Mouse (Mus musculus): ENCODE data around the gene Panx1. TPM values are rescaled to one million over a fixed set of nuclear protein-coding genes. Genes with fewer than 3 reads are reported as not detected.

Panx1 gene
- total and polyA plus RNA-seq, 2 experiments from 2014 or later: 2.4 to 11.2 TPM

DNA sequence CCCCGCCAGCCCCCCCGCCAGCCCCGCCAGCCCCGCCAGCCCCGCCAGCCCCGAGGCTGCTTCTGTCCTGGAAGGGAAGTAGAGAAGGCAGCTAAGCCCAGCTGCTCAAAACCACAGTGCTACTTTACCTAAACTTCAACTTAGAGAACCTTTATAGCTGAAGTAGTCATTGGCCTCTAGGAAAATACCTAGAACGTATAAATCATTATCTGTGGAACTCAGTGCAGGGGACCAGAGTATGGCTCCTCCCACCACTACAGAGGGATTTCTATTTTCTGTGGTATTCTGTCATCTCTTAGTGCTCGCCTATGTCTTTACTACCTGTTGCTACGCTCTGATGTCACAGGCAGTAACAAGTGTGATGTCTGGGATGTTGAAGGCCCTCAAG is 41.0 kb downstream of the Panx1 start:
- H3K36me3 ChIP-seq (replicated peaks; ENCODE audit: control insufficient read depth, insufficient read depth, low read length): 0 out of 2 replicates have a peak, but pooled peaks cover 4% of the 10 kb centered on the region
- no peaks in the 10 kb centered on the region for H3K9me3 ChIP-seq (replicated peaks; ENCODE audit: control insufficient read depth, low read length)
- no peak overlapping the region for H3K27ac ChIP-seq (ENCODE audit: low read depth)
- no peak overlapping the region for H3K4me3 ChIP-seq (ENCODE audit: low read depth, low read length)
- no peak for TF ChIP-seq CTCF (IDR thresholded peaks at IDR 0.05; ENCODE audit: low read depth)
- TF ChIP-seq EP300 (IDR thresholded peaks at IDR 0.05; ENCODE audit: low read depth): no peak
- no peak overlapping the region for H3K9ac ChIP-seq (replicated peaks; ENCODE audit: low read depth, low read length)
- no peaks in the 10 kb centered on the region for H3K4me1 ChIP-seq (ENCODE audit: control insufficient read depth, insufficient read depth)
- no peaks in the 10 kb centered on the region for H3K27me3 ChIP-seq (ENCODE audit: control insufficient read depth, insufficient read depth, low read length)
- no peak for DNase-seq (ENCODE audit: low spot score)
- no peak overlapping the region for H3K4me2 ChIP-seq (ENCODE audit: low read depth, low read length)
- WGBS: 78% methylated on average over 9 of the region's 9 CpGs
- no peak for ATAC-seq (ENCODE audit: insufficient read depth, low read depth)

DNA sequence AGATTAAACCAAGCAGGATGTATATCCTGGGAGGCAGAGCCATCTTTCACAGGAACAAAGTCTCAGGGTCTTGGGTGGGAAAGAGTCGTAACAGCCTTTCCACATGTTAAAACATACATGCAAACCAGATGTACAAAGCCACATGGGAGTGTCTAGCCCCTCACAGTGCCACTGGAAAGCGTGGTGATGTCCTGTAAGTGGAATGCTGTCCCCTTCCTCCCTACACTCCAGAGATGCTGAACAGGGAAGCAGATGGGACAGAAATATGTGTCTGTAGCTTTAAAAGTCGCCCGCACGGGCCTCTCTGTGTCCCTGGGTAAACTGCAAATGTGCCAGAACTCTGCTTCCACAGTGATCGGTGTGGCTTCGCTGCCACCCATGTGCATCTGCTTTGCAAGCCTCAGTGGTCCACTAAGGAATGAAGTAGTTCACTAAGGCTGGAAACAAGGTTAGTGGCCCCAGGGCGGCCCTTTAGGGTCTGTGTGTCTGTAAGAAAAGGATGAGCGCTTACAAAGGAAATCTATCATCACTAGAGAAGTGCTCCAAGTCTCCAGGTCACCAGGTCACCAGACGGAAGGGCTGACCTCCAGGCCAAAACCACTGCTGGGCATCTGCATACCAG is 41.5 kb downstream of the Panx1 start:
- Histone ChIP-seq H3K4me1 (ENCODE audit: control insufficient read depth, insufficient read depth) (no peaks in the 10 kb centered on the region), H3K9me3 (replicated peaks; ENCODE audit: control insufficient read depth, low read length) (no peaks in the 10 kb centered on the region), H3K4me3 (ENCODE audit: low read depth, low read length) (no peak overlapping the region), H3K9ac (replicated peaks; ENCODE audit: low read depth, low read length) (no peak overlapping the region), H3K4me2 (ENCODE audit: low read depth, low read length) (no peak overlapping the region), H3K36me3 (replicated peaks; ENCODE audit: control insufficient read depth, insufficient read depth, low read length) (0 out of 2 replicates have a peak, but pooled peaks cover 4% of the 10 kb centered on the region), H3K27me3 (ENCODE audit: control insufficient read depth, insufficient read depth, low read length) (no peaks in the 10 kb centered on the region; the same call in 1 of the 2 replicates), H3K27ac (ENCODE audit: low read depth) (no peak overlapping the region)
- TF ChIP-seq EP300 (IDR thresholded peaks at IDR 0.05; ENCODE audit: low read depth): no peak
- DNase-seq (ENCODE audit: low spot score) (no peak), ATAC-seq (ENCODE audit: insufficient read depth, low read depth) (no peak)
- 59% methylated on average over 10 of the region's 10 CpGs for WGBS

DNA sequence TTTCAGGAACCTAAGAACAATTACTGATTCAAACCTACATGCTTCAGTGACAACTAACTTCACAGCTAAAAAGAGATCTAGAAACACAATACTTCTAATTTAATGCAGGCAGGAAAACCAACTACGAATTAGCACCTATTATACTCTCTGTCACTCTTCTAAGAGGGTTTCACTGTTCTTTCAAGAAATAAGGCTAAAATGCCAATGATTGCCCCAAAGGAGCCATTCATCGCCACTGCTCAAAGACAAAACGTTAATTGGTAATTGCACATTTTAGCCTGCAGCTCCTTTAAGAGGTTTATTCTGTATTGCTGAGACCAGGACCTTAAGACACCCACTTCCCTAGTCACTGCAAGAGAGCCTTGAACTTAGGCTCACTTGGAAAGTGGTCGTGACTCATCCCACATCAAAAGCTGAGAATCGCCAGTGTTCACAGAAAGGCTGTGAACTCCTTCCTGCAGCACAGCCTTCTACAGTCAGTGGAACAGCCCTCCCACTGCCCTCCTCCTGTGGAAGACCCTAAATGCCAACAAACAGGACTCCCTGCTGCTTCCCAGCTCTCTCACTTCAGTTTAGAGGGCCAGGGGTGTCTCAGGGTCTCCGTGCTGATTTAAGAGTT is 42.2 kb downstream of the Panx1 start:
- no peak for TF ChIP-seq CTCF (IDR thresholded peaks at IDR 0.05; ENCODE audit: low read depth)
- no peak for TF ChIP-seq EP300 (IDR thresholded peaks at IDR 0.05; ENCODE audit: low read depth)
- H3K9me3 ChIP-seq (replicated peaks; ENCODE audit: control insufficient read depth, low read length): no peaks in the 10 kb centered on the region
- 0 out of 2 replicates have a peak, but pooled peaks cover 4% of the 10 kb centered on the region for H3K36me3 ChIP-seq (replicated peaks; ENCODE audit: control insufficient read depth, insufficient read depth, low read length)
- H3K27me3 ChIP-seq (ENCODE audit: control insufficient read depth, insufficient read depth, low read length): peaks cover under 1% of the 10 kb centered on the region; the same call in 1 of the 2 replicates
- no peak overlapping the region for H3K4me3 ChIP-seq (ENCODE audit: low read depth, low read length)
- WGBS: 71% methylated on average over 6 of the region's 6 CpGs
- no peaks in the 10 kb centered on the region for H3K4me1 ChIP-seq (ENCODE audit: control insufficient read depth, insufficient read depth)
- DNase-seq (ENCODE audit: low spot score) (no peak), ATAC-seq (ENCODE audit: insufficient read depth, low read depth) (no peak)
- H3K9ac ChIP-seq (replicated peaks; ENCODE audit: low read depth, low read length): no peak overlapping the region
- no peak overlapping the region for H3K4me2 ChIP-seq (ENCODE audit: low read depth, low read length)
- H3K27ac ChIP-seq (ENCODE audit: low read depth): no peak overlapping the region

DNA sequence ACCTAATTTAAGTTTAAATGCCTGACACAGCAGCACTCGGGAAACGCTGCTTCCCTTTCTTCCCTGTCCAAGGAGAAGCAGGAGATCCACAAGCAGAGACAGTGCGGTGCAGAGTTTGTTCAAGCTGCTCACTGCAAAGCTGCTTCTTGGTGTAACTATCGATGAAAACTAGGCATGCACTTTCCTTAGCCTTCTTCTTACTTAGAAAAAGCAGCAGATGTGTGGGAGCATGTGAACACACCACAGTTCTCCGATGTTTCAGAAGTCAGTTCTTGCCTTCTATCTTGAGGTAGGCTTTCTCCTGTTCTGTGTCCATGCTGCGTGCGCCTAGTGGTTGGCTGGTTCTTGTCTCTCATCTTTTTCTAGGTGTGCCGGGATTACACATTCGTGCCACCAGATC is 46.5 kb downstream of the Panx1 start:
- no peak for ATAC-seq (ENCODE audit: insufficient read depth, low read depth)

DNA sequence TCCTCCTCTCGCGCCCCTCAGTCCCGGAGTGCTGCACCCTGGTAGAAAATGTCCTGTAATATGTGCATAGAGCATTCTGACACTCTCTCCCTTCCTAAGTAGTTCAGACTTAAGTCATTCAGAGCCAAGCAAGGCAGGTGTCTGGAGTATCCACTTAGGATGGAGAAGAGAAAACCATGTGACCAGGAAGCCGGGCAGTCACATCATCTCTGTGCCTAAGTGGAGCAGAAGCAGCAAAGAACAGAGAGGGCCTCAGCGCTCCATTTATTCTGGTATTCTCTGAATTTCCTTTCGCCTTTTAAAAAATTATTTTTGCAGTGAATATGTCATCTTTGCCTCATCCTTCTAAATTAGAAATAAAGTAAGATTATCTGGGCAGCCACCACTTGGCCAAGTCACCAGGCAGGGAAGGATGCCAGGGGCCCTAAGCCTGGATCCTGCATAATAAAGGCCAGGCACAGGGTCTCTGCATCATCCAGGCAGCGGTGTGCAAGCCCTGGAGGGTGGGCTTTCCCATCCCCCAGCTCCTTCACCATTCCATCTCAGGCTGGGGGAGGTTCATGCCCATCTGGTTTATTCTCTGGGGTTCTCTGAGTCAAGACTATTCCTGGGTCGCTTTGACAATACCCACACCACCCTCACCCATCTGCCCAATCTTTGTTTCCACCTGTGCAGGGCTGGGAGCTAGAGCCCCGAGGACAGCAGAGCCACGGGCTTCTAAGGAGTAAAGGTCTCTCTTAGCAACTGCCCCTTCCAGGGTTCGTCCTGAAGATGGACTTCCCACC is 47.8 kb downstream of the Panx1 start:
- Histone ChIP-seq H3K4me1 (ENCODE audit: control insufficient read depth, insufficient read depth) (no peaks in the 10 kb centered on the region), H3K27ac (ENCODE audit: low read depth) (no peak overlapping the region), H3K4me2 (ENCODE audit: low read depth, low read length) (no peak overlapping the region), H3K9me3 (replicated peaks; ENCODE audit: control insufficient read depth, low read length) (no peaks in the 10 kb centered on the region), H3K9ac (replicated peaks; ENCODE audit: low read depth, low read length) (no peak overlapping the region), H3K4me3 (ENCODE audit: low read depth, low read length) (no peak overlapping the region), H3K27me3 (ENCODE audit: control insufficient read depth, insufficient read depth, low read length) (peaks cover 7% of the 10 kb centered on the region; the same call in 1 of the 2 replicates), H3K36me3 (replicated peaks; ENCODE audit: control insufficient read depth, insufficient read depth, low read length) (no peaks in the 10 kb centered on the region)
- TF ChIP-seq EP300 (IDR thresholded peaks at IDR 0.05; ENCODE audit: low read depth) (no peak), CTCF (IDR thresholded peaks at IDR 0.05; ENCODE audit: low read depth) (no peak)
- DNase-seq (ENCODE audit: low spot score) (no peak), ATAC-seq (ENCODE audit: insufficient read depth, low read depth) (no peak)
- WGBS: 70% methylated on average over 11 of the region's 11 CpGs

More for the DNA sequence above, 46.5 kb downstream of the Panx1 start:
- no peak for TF ChIP-seq EP300 (IDR thresholded peaks at IDR 0.05; ENCODE audit: low read depth)
- TF ChIP-seq CTCF (IDR thresholded peaks at IDR 0.05; ENCODE audit: low read depth): no peak
- Histone ChIP-seq H3K4me2 (ENCODE audit: low read depth, low read length) (no peak overlapping the region), H3K27me3 (ENCODE audit: control insufficient read depth, insufficient read depth, low read length) (peaks cover 7% of the 10 kb centered on the region; the same call in 1 of the 2 replicates), H3K27ac (ENCODE audit: low read depth) (no peak overlapping the region), H3K9ac (replicated peaks; ENCODE audit: low read depth, low read length) (no peak overlapping the region), H3K9me3 (replicated peaks; ENCODE audit: control insufficient read depth, low read length) (no peaks in the 10 kb centered on the region), H3K4me3 (ENCODE audit: low read depth, low read length) (no peak overlapping the region), H3K36me3 (replicated peaks; ENCODE audit: control insufficient read depth, insufficient read depth, low read length) (no peaks in the 10 kb centered on the region), H3K4me1 (ENCODE audit: control insufficient read depth, insufficient read depth) (no peaks in the 10 kb centered on the region)
- WGBS: 77% methylated on average over 9 of the region's 9 CpGs
- DNase-seq (ENCODE audit: low spot score): no peak
